Mouse (Mus musculus) liver, embryonic 15.5 days (tissue): Measurements from ENCODE around the gene Cers1. TPM values are rescaled to one million over a fixed set of nuclear protein-coding genes. Genes with fewer than 3 reads are reported as not detected.

Experiments
- ATAC-seq: fragments of 200-750 bp; cut with Nextera tagmentation; 2 replicates; pipeline ENCODE4 v1.8.0; 2017; ENCODE audit warnings: moderate number of reproducible peaks, mild to moderate bottlenecking, moderate library complexity; ENCODE audit not compliant: insufficient read depth
- H3K27ac ChIP-seq: fragments of 300-500 bp; sonication (generic); replicated peaks from 2 replicates; pipeline ENCODE4 v1.5.1; 2015; ENCODE audit warnings: mild to moderate bottlenecking, inconsistent platforms
- H3K27me3 ChIP-seq: fragments of 300-500 bp; sonication (generic); 2 replicates; pipeline ENCODE4 v1.6.1; 2015; ENCODE audit warnings: mild to moderate bottlenecking, inconsistent platforms
- H3K36me3 ChIP-seq: fragments of 300-500 bp; sonication (generic); replicated peaks from 2 replicates; pipeline ENCODE4 v1.6.1; 2015; ENCODE audit warnings: moderate library complexity, mild to moderate bottlenecking, inconsistent platforms
- H3K4me1 ChIP-seq: fragments of 300-500 bp; sonication (generic); replicated peaks from 2 replicates; pipeline ENCODE4 v1.6.1; 2015; ENCODE audit warnings: inconsistent platforms
- H3K4me2 ChIP-seq: fragments of 300-500 bp; sonication (generic); 2 replicates; pipeline ENCODE4 v1.6.1; 2015; ENCODE audit warnings: moderate library complexity, mild to moderate bottlenecking, inconsistent platforms
- H3K4me3 ChIP-seq: fragments of 300-500 bp; sonication (generic); replicated peaks from 2 replicates; pipeline ENCODE4 v1.5.1; 2015; ENCODE audit warnings: mild to moderate bottlenecking, inconsistent platforms
- H3K9ac ChIP-seq: fragments of 300-500 bp; sonication (generic); 2 replicates; pipeline ENCODE4 v1.6.1; 2015; ENCODE audit warnings: moderate library complexity, mild to moderate bottlenecking, inconsistent platforms
- H3K9me3 ChIP-seq: fragments of 300-500 bp; sonication (generic); replicated peaks from 2 replicates; pipeline ENCODE4 v1.6.1; 2016; ENCODE audit warnings: inconsistent platforms
- WGBS: fragments of 180-500 bp; shearing (Covaris S2); methylation state at CpG from one replicate; pipeline ENCODE4 v1.1.7; 2015; ENCODE audit warnings: mixed read lengths; ENCODE audit not compliant: insufficient replicate concordance; 5-methylcytosine and 5-hydroxymethylcytosine counted together
- polyA plus RNA-seq: library from polyadenylated mRNA; unstranded; fragments of >200 nt; fragmentation: Nextera tagmentation; extraction: Ambion mirVana; gene quantifications from 2 replicates; pipeline ENCODE4 v1.2.1, GENCODE M21; 2015

Cers1 gene
- polyA plus RNA-seq, 1 experiment from 2014 or later: 0.25 TPM

DNA sequence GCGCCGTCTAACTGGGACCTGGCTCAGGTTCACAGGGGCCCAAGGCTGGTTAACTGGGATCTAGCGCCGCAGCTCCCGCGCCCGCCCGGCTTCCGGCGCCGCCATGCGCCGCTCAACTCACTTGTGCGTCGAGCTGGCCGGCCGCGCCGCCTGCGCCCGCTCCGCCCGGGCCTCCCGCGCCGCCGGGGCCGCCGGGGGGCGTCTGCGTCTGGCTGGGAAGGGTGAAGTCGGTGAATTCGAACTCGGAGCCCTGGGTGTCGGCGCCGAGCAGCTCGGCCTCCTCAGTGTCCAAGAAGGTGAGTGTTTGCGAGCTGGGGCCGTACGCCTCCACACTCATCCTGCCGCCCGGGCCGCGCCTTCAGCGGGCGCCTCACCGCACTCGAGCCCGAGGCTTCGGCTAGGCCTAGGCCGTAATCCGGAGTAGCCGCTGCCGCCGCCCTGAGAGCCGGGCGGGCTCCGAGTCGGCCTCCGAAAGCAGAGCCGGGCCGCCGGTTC, 37.1 kb downstream of the Cers1 start:
- peak; percentile 41 for ATAC-seq
- H3K27me3 ChIP-seq: no peaks in the 10 kb centered on the region
- H3K27ac ChIP-seq: peak overlapping the region; percentile 96
- H3K9me3 ChIP-seq: no peaks in the 10 kb centered on the region
- H3K4me2 ChIP-seq: peak overlapping the region; percentile 95
- H3K4me1 ChIP-seq: peaks cover 91% of the 10 kb centered on the region
- peak overlapping the region; percentile 89 for H3K4me3 ChIP-seq
- 0% methylated on average over 64 of the region's 64 CpGs for WGBS
- peak overlapping the region; percentile 98 for H3K9ac ChIP-seq
- peaks cover 32% of the 10 kb centered on the region for H3K36me3 ChIP-seq

DNA sequence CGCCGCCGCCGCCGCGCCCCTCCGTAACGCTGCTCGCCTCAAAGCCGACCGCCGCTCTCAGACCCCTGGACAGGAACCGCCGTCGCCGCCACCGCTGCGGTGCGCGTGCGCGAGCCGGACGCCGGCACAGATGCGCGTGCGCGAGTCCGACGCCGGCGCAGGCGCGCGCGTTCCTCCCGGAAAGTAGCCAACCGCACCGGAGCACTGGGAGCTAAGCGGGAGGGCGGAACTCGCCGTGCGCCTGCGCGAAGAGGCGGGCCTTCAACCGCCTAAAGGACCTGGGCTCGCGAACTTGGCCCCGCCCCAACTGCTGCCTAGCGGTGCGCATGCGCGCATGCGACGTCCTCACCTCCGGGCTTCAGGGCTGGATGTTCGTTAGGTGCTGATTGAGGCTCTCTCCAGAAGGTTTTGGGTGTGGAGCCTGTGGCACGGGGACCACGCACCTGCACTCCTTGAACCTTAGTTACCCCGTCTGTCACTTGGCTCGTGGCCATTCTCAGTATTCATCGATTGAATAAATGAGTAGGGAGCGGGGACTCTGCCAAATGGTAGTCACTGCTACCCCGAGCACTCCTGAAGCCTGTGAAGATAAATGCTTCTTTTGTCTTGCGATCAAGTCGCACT, 37.7 kb downstream of the Cers1 start, which contains the start of gene Upf1:
Upf1 (minus strand) TSS at position 85 of the 624 bp plus-strand sequence.
- Histone ChIP-seq H3K9ac (peak within 1 kb of the TSS; percentile 98), H3K27me3 (no peaks in the 10 kb centered on the region), H3K27ac (peak within 1 kb of the TSS; percentile 97), H3K4me1 (peaks cover 91% of the 10 kb centered on the region), H3K4me3 (peak within 1 kb of the TSS; percentile 89), H3K4me2 (peak within 1 kb of the TSS; percentile 95), H3K36me3 (peaks cover 26% of the 10 kb centered on the region), H3K9me3 (no peaks in the 10 kb centered on the region)
- WGBS: under 1% methylated on average over 61 of the region's 69 CpGs
- peak; percentile 83 for ATAC-seq

DNA sequence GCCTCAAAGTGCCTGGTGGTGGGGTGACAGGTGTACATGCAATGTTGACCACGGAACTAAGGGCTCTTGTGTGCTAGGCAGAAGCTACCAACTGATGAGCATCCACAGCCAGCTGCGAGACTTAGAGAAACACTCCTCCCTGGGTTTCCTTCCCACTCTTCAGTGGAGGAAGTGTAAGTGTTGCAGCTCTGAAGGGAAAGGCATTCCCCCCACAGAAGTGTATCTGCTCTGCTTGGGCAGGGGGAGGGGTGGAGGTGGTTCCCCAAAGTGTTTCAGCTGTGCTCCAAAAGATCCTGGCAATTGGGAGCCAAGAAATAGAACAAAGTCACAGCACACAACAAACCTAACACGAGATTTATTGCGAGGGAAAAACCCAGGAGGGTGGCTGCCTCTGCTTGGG, 38.4 kb downstream of the Cers1 start:
- H3K9me3 ChIP-seq: no peaks in the 10 kb centered on the region
- peak overlapping the region; percentile 82 for H3K4me2 ChIP-seq
- peak overlapping the region; percentile 89 for H3K4me3 ChIP-seq
- peaks cover 88% of the 10 kb centered on the region for H3K4me1 ChIP-seq
- peaks cover 19% of the 10 kb centered on the region for H3K36me3 ChIP-seq
- ATAC-seq: no peak
- 42% methylated on average over 4 of the region's 4 CpGs for WGBS
- H3K27me3 ChIP-seq: no peaks in the 10 kb centered on the region
- H3K9ac ChIP-seq: peak overlapping the region; percentile 63
- peak overlapping the region; percentile 97 for H3K27ac ChIP-seq

DNA sequence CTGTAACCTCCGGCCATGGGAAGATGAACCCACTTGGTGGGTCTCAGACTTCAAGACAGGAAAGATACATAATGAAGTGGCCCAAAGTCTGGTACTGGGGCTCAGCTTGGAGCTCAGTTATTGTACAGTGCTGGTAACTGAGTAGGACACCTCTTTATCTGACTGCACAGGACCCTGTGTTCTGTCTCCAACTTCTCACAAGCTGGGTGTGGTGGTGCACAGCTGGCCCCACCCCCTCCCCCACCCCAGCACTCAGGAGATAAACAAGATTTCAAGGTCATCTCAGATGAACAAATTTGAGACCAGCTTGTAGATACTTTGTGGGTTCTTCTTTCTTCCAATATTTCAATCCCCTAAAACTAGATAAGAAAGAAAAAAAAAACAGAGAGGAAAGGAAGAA, 40.5 kb downstream of the Cers1 start:
- no peaks in the 10 kb centered on the region for H3K27me3 ChIP-seq
- no peaks in the 10 kb centered on the region for H3K9me3 ChIP-seq
- H3K4me1 ChIP-seq: peaks cover 66% of the 10 kb centered on the region
- H3K4me2 ChIP-seq: peak overlapping the region; percentile 67
- peak overlapping the region; percentile 94 for H3K27ac ChIP-seq
- H3K4me3 ChIP-seq: peak overlapping the region; percentile 27; the same call in 1 of the 2 replicates
- ATAC-seq: peak; percentile 74
- WGBS: 22% methylated on average over 1 of the region's 1 CpGs
- peak overlapping the region; percentile 15; the same call in 1 of the 2 replicates for H3K9ac ChIP-seq
- no peaks in the 10 kb centered on the region for H3K36me3 ChIP-seq

DNA sequence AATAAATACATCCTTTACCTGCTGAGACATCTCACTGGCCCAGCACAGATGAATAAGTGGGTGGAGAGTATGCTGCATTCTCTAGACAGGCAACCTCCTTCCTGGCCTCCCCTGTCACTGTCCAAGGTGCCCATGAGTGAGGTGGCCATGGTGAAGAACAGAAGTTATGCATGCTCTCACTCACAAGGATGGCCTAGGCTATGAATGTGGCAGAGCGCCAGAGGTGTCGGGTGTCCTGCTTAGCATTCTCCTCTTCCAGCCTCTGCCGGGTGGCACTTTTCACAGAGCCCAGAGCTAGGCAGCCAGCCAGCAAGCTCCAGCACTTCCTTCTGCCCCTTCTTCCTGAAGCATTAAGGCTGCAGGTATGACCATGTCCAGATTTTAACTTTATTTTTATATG, 43.8 kb downstream of the Cers1 start:
- no peaks in the 10 kb centered on the region for H3K9me3 ChIP-seq
- H3K4me1 ChIP-seq: peaks cover 50% of the 10 kb centered on the region

DNA sequence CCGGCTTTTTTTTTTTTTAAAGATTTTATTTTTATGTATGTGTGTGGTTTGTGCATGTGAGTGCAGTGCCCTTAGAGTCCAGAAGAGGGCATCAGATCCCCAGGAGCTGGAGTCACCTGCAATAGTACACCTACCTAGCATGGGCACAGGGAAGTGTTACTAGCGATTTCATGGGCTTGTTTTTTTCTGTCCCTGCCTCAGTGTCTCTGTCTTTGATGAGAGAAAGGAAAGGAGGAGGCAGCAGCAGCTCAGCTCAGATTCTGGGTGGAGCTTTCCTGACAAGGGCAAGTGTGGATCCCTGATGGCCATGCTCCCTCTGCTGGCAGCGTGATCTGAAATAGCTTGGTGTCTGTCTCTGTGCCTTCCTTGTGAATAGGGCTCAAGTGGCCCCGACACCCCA, 45.2 kb downstream of the Cers1 start:
- no peaks in the 10 kb centered on the region for H3K9me3 ChIP-seq
- no peak overlapping the region for H3K4me2 ChIP-seq
- peaks cover 37% of the 10 kb centered on the region for H3K4me1 ChIP-seq
- no peak overlapping the region for H3K4me3 ChIP-seq
- H3K9ac ChIP-seq: no peak overlapping the region
- H3K27me3 ChIP-seq: 0 out of 2 replicates have a peak, but pooled peaks cover 3% of the 10 kb centered on the region
- ATAC-seq: no peak
- 43% methylated on average over 4 of the region's 4 CpGs for WGBS
- no peak overlapping the region for H3K27ac ChIP-seq
- H3K36me3 ChIP-seq: no peaks in the 10 kb centered on the region

More for the DNA sequence above, 43.8 kb downstream of the Cers1 start:
- Histone ChIP-seq H3K36me3 (no peaks in the 10 kb centered on the region), H3K4me2 (no peak overlapping the region), H3K9ac (no peak overlapping the region), H3K27me3 (0 out of 2 replicates have a peak, but pooled peaks cover 3% of the 10 kb centered on the region), H3K4me3 (no peak overlapping the region), H3K27ac (no peak overlapping the region)
- WGBS: 84% methylated on average over 3 of the region's 3 CpGs
- ATAC-seq: no peak

DNA sequence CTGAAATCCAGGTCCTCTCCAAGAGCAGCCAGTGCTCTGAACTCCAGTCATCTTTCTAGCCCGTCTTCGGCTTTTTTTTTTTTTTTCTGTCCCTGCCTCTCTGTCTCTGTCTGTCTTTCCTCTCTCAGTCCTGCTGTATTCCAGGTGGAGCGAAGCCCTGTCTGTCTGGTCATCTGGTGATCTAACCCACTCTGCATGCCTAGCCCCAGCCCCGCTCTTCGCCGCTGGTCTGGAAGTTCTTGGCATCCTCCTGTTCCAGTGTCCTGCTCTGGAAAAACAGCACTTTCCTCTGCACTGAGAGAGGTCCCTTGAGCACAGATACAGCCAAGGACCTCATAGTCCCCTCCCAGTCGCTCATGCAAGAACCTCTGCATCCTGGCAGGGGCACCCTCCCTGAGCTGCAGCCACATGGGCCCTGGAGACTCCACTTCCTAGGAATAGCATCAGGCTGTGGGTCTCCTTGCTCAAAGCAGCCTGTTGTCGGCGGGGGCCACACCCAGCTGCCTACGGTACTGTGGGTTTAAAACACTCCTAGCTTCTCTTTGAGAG, 46.0 kb downstream of the Cers1 start:
- Histone ChIP-seq H3K27me3 (0 out of 2 replicates have a peak, but pooled peaks cover 3% of the 10 kb centered on the region), H3K9ac (no peak overlapping the region), H3K9me3 (no peaks in the 10 kb centered on the region), H3K36me3 (no peaks in the 10 kb centered on the region), H3K27ac (no peak overlapping the region), H3K4me2 (no peak overlapping the region), H3K4me1 (peaks cover 35% of the 10 kb centered on the region), H3K4me3 (no peak overlapping the region)
- ATAC-seq: no peak
- WGBS: 68% methylated on average over 10 of the region's 10 CpGs

DNA sequence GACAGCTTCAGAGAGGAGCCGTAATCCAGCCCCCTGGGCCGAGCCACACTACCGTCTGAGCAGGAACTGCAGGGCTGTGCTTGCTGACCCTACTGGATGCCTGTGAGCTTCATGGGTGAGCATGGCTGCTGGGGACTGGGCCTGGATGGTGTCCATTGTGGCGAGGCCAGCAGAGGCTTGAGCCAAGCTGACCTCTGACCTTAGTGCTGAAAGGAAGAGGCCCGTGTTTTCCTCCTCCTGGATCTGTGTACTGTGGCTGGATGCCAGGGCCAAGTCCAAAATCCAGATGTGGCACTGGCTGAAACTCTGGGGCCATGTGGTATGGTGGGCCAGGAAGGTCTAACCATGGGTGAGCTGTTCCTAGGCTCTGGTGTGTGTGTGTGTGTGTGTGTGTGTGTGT, 48.5 kb downstream of the Cers1 start:
- no peak overlapping the region for H3K4me2 ChIP-seq
- H3K27ac ChIP-seq: peak overlapping the region; percentile 61
- 40% methylated on average over 5 of the region's 5 CpGs for WGBS
- no peak overlapping the region for H3K4me3 ChIP-seq
- H3K9me3 ChIP-seq: no peaks in the 10 kb centered on the region
- H3K36me3 ChIP-seq: no peaks in the 10 kb centered on the region
- peak; percentile 76 for ATAC-seq
- peaks cover 18% of the 10 kb centered on the region for H3K4me1 ChIP-seq
- H3K9ac ChIP-seq: no peak overlapping the region
- peaks cover 10% of the 10 kb centered on the region for H3K27me3 ChIP-seq

DNA sequence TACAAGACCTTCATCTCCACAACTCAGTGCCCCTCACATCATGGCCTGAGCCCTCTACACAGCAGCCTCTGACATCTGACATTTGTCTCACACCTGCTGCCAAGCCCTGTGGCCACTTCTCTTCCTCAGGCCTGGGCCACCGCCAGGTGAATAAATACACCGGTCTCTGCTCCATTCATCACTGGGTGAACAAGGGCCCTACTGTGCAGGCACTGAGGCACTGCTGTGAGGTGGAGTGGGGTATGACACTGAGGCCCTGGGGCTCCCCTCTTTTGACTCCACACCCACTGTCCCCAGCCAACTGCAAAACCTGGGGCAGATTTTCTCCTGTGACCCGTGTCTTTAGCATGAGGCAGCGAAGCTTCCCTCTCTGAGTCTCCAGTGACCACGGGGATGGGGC, 51.0 kb downstream of the Cers1 start:
- Histone ChIP-seq H3K9ac (no peak overlapping the region), H3K27ac (no peak overlapping the region), H3K4me2 (no peak overlapping the region), H3K4me1 (peaks cover 18% of the 10 kb centered on the region), H3K36me3 (no peaks in the 10 kb centered on the region), H3K27me3 (peaks cover 32% of the 10 kb centered on the region), H3K4me3 (no peak overlapping the region), H3K9me3 (no peaks in the 10 kb centered on the region)
- WGBS: 59% methylated on average over 5 of the region's 5 CpGs
- no peak for ATAC-seq

DNA sequence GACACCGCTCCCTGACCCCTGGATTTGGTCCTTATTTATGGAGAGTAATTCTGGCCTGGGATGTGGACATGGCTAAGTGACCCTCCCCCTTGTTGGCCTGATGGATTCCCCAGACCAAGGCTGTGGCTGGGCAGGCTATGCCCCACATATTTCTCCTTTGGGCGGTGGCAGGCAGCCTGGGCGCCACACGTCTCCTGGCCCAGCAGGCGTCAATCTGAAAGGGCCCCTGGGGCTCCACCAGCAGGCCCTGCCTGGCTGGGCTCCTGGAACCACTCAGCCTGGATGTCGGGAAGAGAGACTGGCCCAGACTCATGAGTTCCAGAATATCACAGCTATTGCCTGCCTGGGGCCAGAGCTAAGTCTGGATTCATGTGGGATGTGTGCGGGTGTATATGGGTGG, 54.9 kb downstream of the Cers1 start:
- no peak overlapping the region for H3K9ac ChIP-seq
- 72% methylated on average over 7 of the region's 7 CpGs for WGBS
- no peak for ATAC-seq

DNA sequence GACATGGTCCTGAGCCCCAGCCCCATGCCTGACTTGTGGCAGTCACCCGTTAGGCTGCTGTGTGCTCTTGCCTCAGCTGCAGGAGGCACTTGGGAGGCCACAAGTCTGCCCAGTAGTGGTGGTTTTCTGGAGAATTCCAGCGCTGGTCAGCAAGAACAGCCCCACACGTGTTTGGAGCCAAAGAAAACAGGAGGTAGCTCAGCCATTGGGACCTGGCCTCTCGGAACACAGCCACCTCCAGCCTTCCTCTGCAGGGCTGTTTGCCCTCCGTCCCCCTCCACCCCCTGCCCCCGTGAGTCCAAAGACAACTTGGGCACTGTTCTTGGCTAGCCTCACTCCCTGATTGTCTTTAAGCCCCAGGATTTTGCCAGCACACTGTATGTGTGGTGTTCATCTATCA, 56.4 kb downstream of the Cers1 start:
- ATAC-seq: no peak
- no peak overlapping the region for H3K27ac ChIP-seq
- no peak overlapping the region for H3K9ac ChIP-seq
- H3K27me3 ChIP-seq: peaks cover 83% of the 10 kb centered on the region
- peaks cover 42% of the 10 kb centered on the region for H3K4me1 ChIP-seq
- 30% methylated on average over 6 of the region's 6 CpGs for whole genome bisulfite sequencing
- no peak overlapping the region for H3K4me3 ChIP-seq
- H3K36me3 ChIP-seq: no peaks in the 10 kb centered on the region
- H3K9me3 ChIP-seq: no peaks in the 10 kb centered on the region
- no peak overlapping the region for H3K4me2 ChIP-seq

More for the DNA sequence above, 54.9 kb downstream of the Cers1 start:
- no peak overlapping the region for H3K27ac ChIP-seq
- H3K4me2 ChIP-seq: no peak overlapping the region
- peaks cover 68% of the 10 kb centered on the region for H3K27me3 ChIP-seq
- no peaks in the 10 kb centered on the region for H3K36me3 ChIP-seq
- H3K4me1 ChIP-seq: peaks cover 40% of the 10 kb centered on the region
- no peak overlapping the region for H3K4me3 ChIP-seq
- H3K9me3 ChIP-seq: no peaks in the 10 kb centered on the region
